Mouse (Mus musculus) liver, adult 2 months (tissue): ENCODE results near the gene Tars. TPM values are rescaled to one million over a fixed set of nuclear protein-coding genes. Genes with fewer than 3 reads are reported as not detected.

Experiments used
- DNase-seq: peaks from one replicate; pipeline ENCODE4 v3.0.0-alpha.2; 2011; ENCODE audit warnings: low read depth, low spot score; ENCODE audit errors: extremely low read depth
- H3K27ac ChIP-seq: fragments of 200-500 bp; replicated peaks from 2 replicates; pipeline ENCODE4 v1.5.1; 2012; ENCODE audit warnings: low read depth, mild to moderate bottlenecking, control low read depth, inconsistent platforms, low read length; ENCODE audit not compliant: insufficient read depth
- H3K27me3 ChIP-seq: fragments of 200-500 bp; 2 replicates; pipeline ENCODE4 v1.6.1; 2012; ENCODE audit warnings: mild to moderate bottlenecking, moderate library complexity, low read length, inconsistent platforms; ENCODE audit not compliant: control insufficient read depth, insufficient read depth
- H3K36me3 ChIP-seq: fragments of 200-500 bp; 2 replicates; pipeline ENCODE4 v1.6.1; 2012; ENCODE audit warnings: low read length, inconsistent platforms; ENCODE audit not compliant: control insufficient read depth, insufficient read depth
- H3K4me1 ChIP-seq: fragments of 200-500 bp; 2 replicates; pipeline ENCODE4 v1.6.1; 2011; ENCODE audit warnings: low read length; ENCODE audit not compliant: control insufficient read depth, insufficient read depth
- H3K4me3 ChIP-seq: fragments of 200-500 bp; 2 replicates; pipeline ENCODE4 v1.5.1; 2011; ENCODE audit warnings: low read depth, mild to moderate bottlenecking, control low read depth, low read length, moderate library complexity; ENCODE audit not compliant: insufficient read depth
- H3K79me2 ChIP-seq: fragments of 200-500 bp; 2 replicates; pipeline ENCODE4 v1.6.1; 2012; ENCODE audit warnings: inconsistent platforms, mild to moderate bottlenecking, low read length, moderate library complexity; ENCODE audit not compliant: control insufficient read depth, insufficient read depth
- H3K9ac ChIP-seq: fragments of 200-500 bp; 2 replicates; pipeline ENCODE4 v1.6.1; 2012; ENCODE audit warnings: low read depth, mild to moderate bottlenecking, control low read depth, inconsistent platforms, low read length
- CTCF ChIP-seq: fragments of 200-500 bp; IDR thresholded peaks from 2 replicates; pipeline ENCODE4 v1.5.1; 2011; ENCODE audit warnings: low read depth, low read length, control low read depth
- POLR2A ChIP-seq: fragments of 200-500 bp; IDR thresholded peaks from 2 replicates; pipeline ENCODE4 v1.6.1; 2011; ENCODE audit warnings: low read length, control low read depth; ENCODE audit not compliant: insufficient read depth; ENCODE audit errors: extremely low read depth
- WGBS: fragments of 180-500 bp; shearing (Covaris S2); methylation state at CpG from one replicate; pipeline ENCODE4 v1.1.7; 2018; 5-methylcytosine and 5-hydroxymethylcytosine counted together
- polyA plus RNA-seq: library from polyadenylated mRNA; depleted of rRNA; stranded (reverse); fragments of >200 nt; gene quantifications from 2 replicates; pipeline ENCODE4 v1.2.3, GENCODE M21; 2012
- total RNA-seq: library from RNA; depleted of rRNA; stranded (reverse); fragments of >200 nt; gene quantifications from 2 replicates; pipeline ENCODE4 v1.2.3, GENCODE M21; 2014

Gene Tars
- total and polyA plus RNA-seq, 2 experiments = 40.9 to 49.4 TPM

DNA sequence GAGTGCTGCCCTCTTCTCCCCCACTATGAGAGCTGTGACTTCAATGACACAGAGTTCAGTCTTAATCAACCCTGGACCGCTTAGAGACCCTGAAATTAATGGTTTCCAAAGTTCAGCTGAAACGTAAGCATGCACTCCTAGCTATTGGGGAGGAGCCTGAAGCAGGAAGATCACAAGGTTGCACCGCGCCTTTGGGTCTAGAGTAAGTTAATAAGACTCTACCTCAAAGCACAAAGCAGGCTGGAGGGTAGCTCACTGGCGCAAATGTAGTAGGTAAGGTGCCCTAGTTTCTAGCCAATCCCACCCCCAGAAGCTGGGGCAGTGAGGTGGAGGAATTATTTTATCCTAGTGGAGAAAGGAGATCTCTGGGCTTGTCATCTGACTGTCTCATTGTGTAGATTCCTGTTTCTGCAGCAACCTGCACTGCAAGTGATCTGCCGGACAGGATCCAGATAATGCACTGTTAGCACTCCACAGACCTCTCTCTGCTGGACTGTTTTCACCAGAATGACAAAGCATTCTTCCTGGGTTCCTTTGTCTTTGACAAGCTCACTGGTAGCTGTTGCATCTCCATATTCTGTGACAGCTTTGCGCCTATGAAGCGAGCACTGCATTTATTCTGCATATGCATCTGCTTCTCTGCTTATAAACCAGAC is 19.9 kb downstream of the Tars start:
- WGBS = 92% methylated on average over 8 of the region's 8 CpGs
- Histone ChIP-seq H3K36me3 (peaks cover 7% of the 10 kb centered on the region), H3K27me3 (no peaks in the 10 kb centered on the region), H3K79me2 (no peaks in the 10 kb centered on the region), H3K27ac (no peak overlapping the region), H3K4me1 (peaks cover 2% of the 10 kb centered on the region; the same call in 1 of the 2 replicates), H3K9ac (no peak overlapping the region), H3K4me3 (no peak overlapping the region)
- no peak for DNase-seq
- TF ChIP-seq POLR2A (no peak), CTCF (no peak)

DNA sequence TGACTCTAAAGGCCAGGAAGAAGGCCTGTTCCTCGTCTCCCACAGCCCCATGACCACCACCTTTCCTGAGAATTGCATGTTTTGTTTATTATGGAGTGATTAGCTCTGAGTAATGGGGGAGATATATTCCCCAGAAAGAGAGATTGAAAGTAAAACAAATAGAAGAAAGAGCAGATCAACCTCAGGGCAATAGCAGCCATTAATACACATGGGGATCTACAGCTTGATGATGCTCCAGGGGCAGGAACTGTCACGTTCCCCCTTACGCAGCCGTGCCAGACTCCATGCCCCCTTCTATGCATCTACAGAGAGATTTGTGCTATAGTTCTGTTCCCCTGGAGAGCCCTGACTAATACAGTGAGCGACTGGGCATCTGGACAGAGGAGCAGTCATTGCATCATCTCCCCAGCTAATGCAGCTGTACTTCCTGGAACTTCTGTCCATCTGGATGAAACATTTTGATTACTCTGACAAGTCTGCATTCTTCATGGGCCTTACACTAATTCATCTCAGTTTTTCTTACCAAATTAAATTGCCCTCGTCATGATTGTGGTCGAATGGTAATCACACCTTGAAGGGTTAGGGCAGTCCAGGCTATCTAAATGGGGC is 28.9 kb downstream of the Tars start:
- no peaks in the 10 kb centered on the region for H3K27me3 ChIP-seq
- TF ChIP-seq CTCF (no peak), POLR2A (no peak)
- no peaks in the 10 kb centered on the region for H3K4me1 ChIP-seq
- 72% methylated on average over 7 of the region's 7 CpGs for WGBS
- H3K79me2 ChIP-seq = no peaks in the 10 kb centered on the region
- H3K27ac ChIP-seq = no peak overlapping the region
- no peak overlapping the region for H3K9ac ChIP-seq
- H3K36me3 ChIP-seq = no peaks in the 10 kb centered on the region
- DNase-seq = no peak
- H3K4me3 ChIP-seq = no peak overlapping the region

DNA sequence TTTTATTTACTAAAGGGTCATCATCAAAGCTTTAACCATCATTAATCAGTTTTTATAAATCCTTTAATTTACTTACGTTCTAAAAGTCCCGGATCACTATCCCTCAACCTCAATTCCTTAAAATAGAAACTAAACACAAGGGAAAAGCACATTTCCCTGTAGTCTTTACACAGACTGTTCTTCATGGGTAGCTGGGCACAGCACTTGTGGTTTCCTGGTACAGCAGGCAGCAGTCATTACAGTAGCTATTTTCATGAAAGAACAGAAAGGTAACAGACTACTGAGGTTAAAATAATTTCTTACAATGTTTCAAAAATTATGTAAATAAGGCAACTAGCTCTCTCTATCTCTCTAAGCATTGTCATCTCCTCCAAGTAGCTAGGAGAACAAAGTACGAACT is 29.9 kb downstream of the Tars start:
- no peak overlapping the region for H3K4me3 ChIP-seq
- no peaks in the 10 kb centered on the region for H3K27me3 ChIP-seq
- H3K79me2 ChIP-seq = no peaks in the 10 kb centered on the region
- no peak for DNase-seq
- no peaks in the 10 kb centered on the region for H3K4me1 ChIP-seq
- H3K9ac ChIP-seq = no peak overlapping the region
- WGBS = 84% methylated on average over 3 of the region's 3 CpGs
- no peak for TF ChIP-seq CTCF
- TF ChIP-seq POLR2A = no peak
- H3K36me3 ChIP-seq = no peaks in the 10 kb centered on the region
- H3K27ac ChIP-seq = no peak overlapping the region

- 98% methylated on average over 1 of the region's 1 CpGs for WGBS
- Histone ChIP-seq H3K27ac (no peak overlapping the region), H3K36me3 (no peaks in the 10 kb centered on the region), H3K79me2 (no peaks in the 10 kb centered on the region), H3K27me3 (peaks cover 2% of the 10 kb centered on the region; the same call in 1 of the 2 replicates), H3K4me3 (no peak overlapping the region), H3K4me1 (no peaks in the 10 kb centered on the region), H3K9ac (no peak overlapping the region)
- DNase-seq = no peak
- no peak for TF ChIP-seq POLR2A
- no peak for TF ChIP-seq CTCF
Observed at GRCm38 (mm10) chr15:11364795-11365194, 34.7 kb downstream of the Tars start.

- no peak overlapping the region for H3K27ac ChIP-seq
- no peak overlapping the region for H3K9ac ChIP-seq
- no peaks in the 10 kb centered on the region for H3K79me2 ChIP-seq
- no peaks in the 10 kb centered on the region for H3K4me1 ChIP-seq
- 10% methylated on average over 2 of the region's 2 CpGs for WGBS
- DNase-seq = no peak
- no peaks in the 10 kb centered on the region for H3K36me3 ChIP-seq
- no peak overlapping the region for H3K4me3 ChIP-seq
- peaks cover 2% of the 10 kb centered on the region; the same call in 1 of the 2 replicates for H3K27me3 ChIP-seq
- TF ChIP-seq POLR2A (no peak), CTCF (no peak)
Observed at GRCm38 (mm10) chr15:11364112-11364511, 35.4 kb downstream of the Tars start.

GRCm38 (mm10) chr15:11361824-11362223 is 37.6 kb downstream of the Tars start:
- H3K4me3 ChIP-seq = no peak overlapping the region
- H3K9ac ChIP-seq = no peak overlapping the region
- no peak for DNase-seq
- H3K27ac ChIP-seq = no peak overlapping the region
- H3K36me3 ChIP-seq = no peaks in the 10 kb centered on the region
- peaks cover 5% of the 10 kb centered on the region for H3K27me3 ChIP-seq
- no peaks in the 10 kb centered on the region for H3K79me2 ChIP-seq
- no peak for TF ChIP-seq POLR2A
- no peak for TF ChIP-seq CTCF
- no peaks in the 10 kb centered on the region for H3K4me1 ChIP-seq
- whole genome bisulfite sequencing = 66% methylated on average over 5 of the region's 5 CpGs
